Comparison of ENCODE assay signal across 8 mouse cellular contexts in the genomic region with DNA sequence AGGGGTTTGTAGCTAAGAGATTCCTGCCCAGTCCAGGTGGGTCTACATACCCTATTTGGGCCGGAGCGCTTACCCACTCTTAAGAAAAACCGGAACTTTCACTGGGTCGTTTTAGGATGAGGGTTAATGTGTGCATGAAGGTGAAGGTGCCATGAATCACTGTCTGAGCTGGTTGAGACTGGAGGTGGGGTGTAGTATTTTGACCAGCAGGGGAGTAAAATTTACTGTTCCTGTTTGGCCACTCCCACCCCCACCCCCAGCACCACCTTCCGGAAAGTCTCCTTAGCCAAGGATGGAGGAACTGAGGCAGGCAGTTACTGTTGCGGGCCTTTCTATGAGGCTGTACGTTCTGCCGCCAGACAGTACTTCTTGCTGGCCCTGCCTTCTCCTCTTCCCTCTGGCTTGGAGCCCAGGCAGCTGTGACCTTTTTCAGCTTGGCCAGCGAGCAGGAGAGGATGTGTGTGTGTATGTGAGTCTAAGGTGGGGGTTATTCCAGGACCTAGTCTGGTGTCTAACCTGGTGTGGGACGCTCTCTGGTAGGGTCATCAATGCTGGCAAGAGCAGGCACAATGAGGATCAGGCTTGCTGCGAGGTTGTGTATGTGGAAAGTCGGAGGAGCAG. TPM values are rescaled to one million over a fixed set of nuclear protein-coding genes. Genes with fewer than 3 reads are reported as not detected.
DNase-seq lines count a peak whose midpoint lies in the region; ATAC-seq and TF ChIP-seq lines count a peak whose summit lies in the region.

No protein-coding gene starts in this region.

- 0 out of 2 replicates have a peak, but pooled peaks have one; percentile 3 for TF ChIP-seq EP300 in ES-Bruce4 (IDR thresholded peaks at IDR 0.05; ENCODE audit: insufficient read depth, low read depth, low read length)

- H3K4me1 ChIP-seq in ES-Bruce4 (ENCODE audit: control insufficient read depth, insufficient read depth, low read length) = peaks cover 5% of the 10 kb centered on the region
- H3K4me1 ChIP-seq in bone marrow macrophage, adult 2 months (ENCODE audit: control insufficient read depth, insufficient read depth, low read length) = peaks cover 2% of the 10 kb centered on the region; the same call in 1 of the 2 replicates
- peaks cover 20% of the 10 kb centered on the region for H3K4me1 ChIP-seq in heart, embryonic 11.5 days (ENCODE audit: control insufficient read depth, insufficient read depth, low read length)
- H3K4me1 ChIP-seq in kidney, embryonic 16.5 days (ENCODE audit: insufficient read depth, low read length) = peaks cover 23% of the 10 kb centered on the region
- peaks cover 26% of the 10 kb centered on the region for H3K4me1 ChIP-seq in midbrain, embryonic 10.5 days

- H3K27me3 ChIP-seq in ES-Bruce4 (ENCODE audit: control insufficient read depth, insufficient read depth, low read length, poor library complexity, severe bottlenecking) = no peaks in the 10 kb centered on the region
- peaks cover 32% of the 10 kb centered on the region for H3K27me3 ChIP-seq in heart, embryonic 11.5 days (ENCODE audit: control insufficient read depth, insufficient read depth, low read length)
- peaks cover 34% of the 10 kb centered on the region for H3K27me3 ChIP-seq in kidney, embryonic 16.5 days (ENCODE audit: insufficient read depth, low read length)
- H3K27me3 ChIP-seq in midbrain, embryonic 10.5 days (ENCODE audit: low read depth, poor library complexity, severe bottlenecking) = peaks cover 100% of the 10 kb centered on the region

- WGBS in heart, embryonic 11.5 days (ENCODE audit: insufficient replicate concordance) = 17% methylated on average over 12 of the region's 12 CpGs
- 18% methylated on average over 12 of the region's 12 CpGs for WGBS in kidney, embryonic 16.5 days
- 14% methylated on average over 12 of the region's 12 CpGs for WGBS in midbrain, embryonic 10.5 days

- H3K4me3 ChIP-seq in ES-Bruce4 (ENCODE audit: low read depth, low read length) = peak overlapping the region; percentile 75
- peak overlapping the region; percentile 58 for H3K4me3 ChIP-seq in bone marrow macrophage, adult 2 months (ENCODE audit: insufficient read depth, low read length)
- H3K4me3 ChIP-seq in heart, embryonic 11.5 days (ENCODE audit: low read depth, low read length) = peak overlapping the region; percentile 72
- H3K4me3 ChIP-seq in kidney, embryonic 16.5 days (ENCODE audit: low read length) = peak overlapping the region; percentile 56
- peak overlapping the region; percentile 60; the same call in 1 of the 2 replicates for H3K4me3 ChIP-seq in midbrain, embryonic 10.5 days

- DNase-seq in midbrain, embryonic 10.5 days (ENCODE audit: low spot score) = no peak
- DNase-seq in layer of hippocampus, adult 8-10 months (ENCODE audit: low spot score in 2 of 2) = no peak
- DNase-seq in left cerebral cortex, adult 8-10 months (ENCODE audit: low spot score in 2 of 2) = no peak
- DNase-seq in left cerebral cortex, adult 18-20 months (ENCODE audit: low spot score in 2 of 2) = no peak

- peak overlapping the region; percentile 21 for H3K27ac ChIP-seq in ES-Bruce4 (ENCODE audit: insufficient read depth, low read length)
- H3K27ac ChIP-seq in bone marrow macrophage, adult 2 months (ENCODE audit: insufficient read depth, low read depth, low read length) = no peak overlapping the region
- peak overlapping the region; percentile 76; the same call in 1 of the 2 replicates for H3K27ac ChIP-seq in heart, embryonic 11.5 days (ENCODE audit: low read depth, low read length)
- H3K27ac ChIP-seq in kidney, embryonic 16.5 days (ENCODE audit: low read length) = no peak overlapping the region
- H3K27ac ChIP-seq in midbrain, embryonic 10.5 days (replicated peaks) = no peak overlapping the region

- peak overlapping the region; percentile 100 for H3K4me2 ChIP-seq in heart, embryonic 11.5 days
- peak overlapping the region; percentile 97 for H3K4me2 ChIP-seq in kidney, embryonic 16.5 days (replicated peaks; ENCODE audit: low read depth, low read length)

- no peak for TF ChIP-seq CTCF in ES-Bruce4 (IDR thresholded peaks at IDR 0.05; ENCODE audit: low read depth, low read length)
- no peak for TF ChIP-seq CTCF in bone marrow macrophage, adult 2 months (IDR thresholded peaks at IDR 0.05; ENCODE audit: low read depth, low read length)

- no peak for ATAC-seq in heart, embryonic 11.5 days (replicated peaks; ENCODE audit: insufficient number of reproducible peaks, low FRiP score, low TSS enrichment)
- peak; percentile 21; the same call in 1 of the 2 replicates for ATAC-seq in kidney, embryonic 16.5 days (ENCODE audit: low FRiP score, low TSS enrichment)

- H3K9me3 ChIP-seq in ES-Bruce4 (replicated peaks; ENCODE audit: control insufficient read depth, insufficient read depth, low read length, poor library complexity, severe bottlenecking) = no peaks in the 10 kb centered on the region
- H3K9me3 ChIP-seq in heart, embryonic 11.5 days (replicated peaks; ENCODE audit: control insufficient read depth, low read length) = no peaks in the 10 kb centered on the region
- no peaks in the 10 kb centered on the region for H3K9me3 ChIP-seq in kidney, embryonic 16.5 days (ENCODE audit: low read length)
- H3K9me3 ChIP-seq in midbrain, embryonic 10.5 days (replicated peaks) = no peaks in the 10 kb centered on the region

- TF ChIP-seq POLR2A in ES-Bruce4 (IDR thresholded peaks at IDR 0.05; ENCODE audit: insufficient read depth, low read length) = no peak
- TF ChIP-seq POLR2A in bone marrow macrophage, adult 2 months (IDR thresholded peaks at IDR 0.05; ENCODE audit: borderline replicate concordance, low read depth, low read length) = no peak

- H3K36me3 ChIP-seq in ES-Bruce4 (ENCODE audit: control insufficient read depth, insufficient read depth, low read length, poor library complexity, severe bottlenecking) = no peaks in the 10 kb centered on the region
- no peaks in the 10 kb centered on the region for H3K36me3 ChIP-seq in heart, embryonic 11.5 days (ENCODE audit: control insufficient read depth, insufficient read depth, low read length)
- no peaks in the 10 kb centered on the region for H3K36me3 ChIP-seq in kidney, embryonic 16.5 days (ENCODE audit: insufficient read depth, low read length)
- no peaks in the 10 kb centered on the region for H3K36me3 ChIP-seq in midbrain, embryonic 10.5 days

- peak overlapping the region; percentile 76 for H3K9ac ChIP-seq in ES-Bruce4 (ENCODE audit: low read depth, poor library complexity, severe bottlenecking)
- peak overlapping the region; percentile 80 for H3K9ac ChIP-seq in heart, embryonic 11.5 days (ENCODE audit: low read depth, low read length)
- H3K9ac ChIP-seq in kidney, embryonic 16.5 days (replicated peaks; ENCODE audit: low read length) = no peak overlapping the region; the same call in 1 of the 2 replicates

RNA-seq across cellular contexts. Expression of a gene that starts 0.5 kb away (rescaled TPM):
- polyA plus RNA-seq in ES-Bruce4 (2011; ENCODE audit: insufficient read depth, insufficient read length, low read depth, missing spikeins) = 0.20 and 0.31 TPM in 2 replicates
- 0.21 TPM in 1 of 2 replicates, not detected in the other for polyA plus RNA-seq in bone marrow macrophage, adult 2 months (2012; ENCODE audit: insufficient read depth, insufficient read length, missing spikeins)
- polyA plus RNA-seq in heart, embryonic 11.5 days (2014; fragmentation: Nextera tagmentation; extraction: Ambion mirVana) = 1.2 and 2.2 TPM in 2 replicates
- 0.18 and 0.20 TPM in 2 replicates for polyA plus RNA-seq in kidney, embryonic 16.5 days (2015; fragmentation: Nextera tagmentation; extraction: Ambion mirVana)
- polyA plus RNA-seq in midbrain, embryonic 10.5 days (2016; fragmentation: Nextera tagmentation; extraction: Ambion mirVana) = 0.15 TPM in 1 of 2 replicates, not detected in the other
- total RNA-seq in layer of hippocampus, adult 8-10 months (2022) = under 1 TPM in 2 of 4 experiments, not detected in 2; 0.13 to 0.23 TPM
- under 1 TPM; 0.08 to 0.49 (median 0.23) TPM for total RNA-seq in left cerebral cortex, adult 8-10 months (2022)
- total RNA-seq in left cerebral cortex, adult 18-20 months (2021) = under 1 TPM; 0.12 to 0.45 TPM

RNA-seq across cellular contexts. Expression of a gene that starts 1.3 kb away (rescaled TPM):
- 21.4 and 23.8 TPM in 2 replicates for polyA plus RNA-seq in ES-Bruce4 (2011; ENCODE audit: insufficient read depth, insufficient read length, low read depth, missing spikeins)
- polyA plus RNA-seq in bone marrow macrophage, adult 2 months (2012; ENCODE audit: insufficient read depth, insufficient read length, missing spikeins) = 0.47 and 1.3 TPM in 2 replicates
- 23.5 and 36.9 TPM in 2 replicates for polyA plus RNA-seq in heart, embryonic 11.5 days (2014; fragmentation: Nextera tagmentation; extraction: Ambion mirVana)
- 7.0 and 8.9 TPM in 2 replicates for polyA plus RNA-seq in kidney, embryonic 16.5 days (2015; fragmentation: Nextera tagmentation; extraction: Ambion mirVana)
- polyA plus RNA-seq in midbrain, embryonic 10.5 days (2016; fragmentation: Nextera tagmentation; extraction: Ambion mirVana) = 1.1 and 1.2 TPM in 2 replicates
- total RNA-seq in layer of hippocampus, adult 8-10 months (2022) = 1 to 10 TPM in 1 of 4 experiments, under 1 TPM in 2, not detected in 1; 0.35 to 1.4 (median 0.36) TPM
- 1 to 10 TPM in 3 of 4 experiments, under 1 TPM in 1; 0.70 to 1.3 (median 1.1) TPM for total RNA-seq in left cerebral cortex, adult 8-10 months (2022)
- total RNA-seq in left cerebral cortex, adult 18-20 months (2021) = 1 to 10 TPM in 1 of 2 experiments, under 1 TPM in 1; 0.70 to 1.4 TPM

RNA-seq across cellular contexts. Expression of a gene that starts 6.0 kb away (rescaled TPM):
- polyA plus RNA-seq in ES-Bruce4 (2011; ENCODE audit: insufficient read depth, insufficient read length, low read depth, missing spikeins) = 123 and 125 TPM in 2 replicates
- polyA plus RNA-seq in bone marrow macrophage, adult 2 months (2012; ENCODE audit: insufficient read depth, insufficient read length, missing spikeins) = 32.9 and 38.4 TPM in 2 replicates
- 242 and 272 TPM in 2 replicates for polyA plus RNA-seq in heart, embryonic 11.5 days (2014; fragmentation: Nextera tagmentation; extraction: Ambion mirVana)
- 136 and 146 TPM in 2 replicates for polyA plus RNA-seq in kidney, embryonic 16.5 days (2015; fragmentation: Nextera tagmentation; extraction: Ambion mirVana)
- polyA plus RNA-seq in midbrain, embryonic 10.5 days (2016; fragmentation: Nextera tagmentation; extraction: Ambion mirVana) = 87.0 and 89.3 TPM in 2 replicates
- 10 to 100 TPM; 19.0 to 40.0 (median 30.6) TPM for total RNA-seq in layer of hippocampus, adult 8-10 months (2022)
- total RNA-seq in left cerebral cortex, adult 8-10 months (2022) = 10 to 100 TPM; 27.8 to 37.9 (median 30.3) TPM
- 10 to 100 TPM; 31.7 to 31.8 TPM for total RNA-seq in left cerebral cortex, adult 18-20 months (2021)

RNA-seq across cellular contexts. Expression of a gene that starts 36.2 kb away (rescaled TPM):
- polyA plus RNA-seq in ES-Bruce4 (2011; ENCODE audit: insufficient read depth, insufficient read length, low read depth, missing spikeins) = 79.9 and 90.4 TPM in 2 replicates
- polyA plus RNA-seq in bone marrow macrophage, adult 2 months (2012; ENCODE audit: insufficient read depth, insufficient read length, missing spikeins) = 23.4 and 25.1 TPM in 2 replicates
- polyA plus RNA-seq in heart, embryonic 11.5 days (2014; fragmentation: Nextera tagmentation; extraction: Ambion mirVana) = 35.7 and 41.2 TPM in 2 replicates
- 60.4 and 61.5 TPM in 2 replicates for polyA plus RNA-seq in kidney, embryonic 16.5 days (2015; fragmentation: Nextera tagmentation; extraction: Ambion mirVana)
- polyA plus RNA-seq in midbrain, embryonic 10.5 days (2016; fragmentation: Nextera tagmentation; extraction: Ambion mirVana) = 12.7 and 13.5 TPM in 2 replicates
- 10 to 100 TPM; 11.0 to 12.6 (median 11.9) TPM for total RNA-seq in layer of hippocampus, adult 8-10 months (2022)
- total RNA-seq in left cerebral cortex, adult 8-10 months (2022) = 10 to 100 TPM in 2 of 4 experiments, 1 to 10 TPM in 2; 8.4 to 12.5 (median 9.4) TPM
- total RNA-seq in left cerebral cortex, adult 18-20 months (2021) = 10 to 100 TPM in 1 of 2 experiments, 1 to 10 TPM in 1; 9.1 to 10.5 TPM

Comparison
In these comparisons a context has a peak if more than half of its experiments do, and no peak if none do; other contexts are left out.
1. H3K27ac ChIP-seq: peak in ES-Bruce4 (single experiment) and heart, embryonic 11.5 days (single experiment); none in bone marrow macrophage, adult 2 months (single experiment), kidney, embryonic 16.5 days (single experiment) and midbrain, embryonic 10.5 days (single experiment).
2. Peak in every context shown above with its lines, with median percentiles within 50 percentile points of each other: H3K4me3 ChIP-seq.